Mouse (Mus musculus) CH12.LX (cell line): ENCODE results near the gene 1700010I14Rik. TPM values are rescaled to one million over a fixed set of nuclear protein-coding genes. Genes with fewer than 3 reads are reported as not detected.

Experiments used
- DNase-seq: peaks from one replicate; pipeline ENCODE4 v3.0.0-alpha.2; 2013; ENCODE audit errors: extremely low read depth
- H3K27ac ChIP-seq: 2 replicates; pipeline ENCODE4 v1.5.1; 2012; ENCODE audit warnings: low read depth, mild to moderate bottlenecking, control low read depth, moderate library complexity; ENCODE audit not compliant: insufficient read depth
- H3K27me3 ChIP-seq: replicated peaks from 2 replicates; pipeline ENCODE3; 2012; ENCODE audit warnings: inconsistent platforms
- H3K36me3 ChIP-seq, 2 experiments: replicated peaks in 1 of 2; 2 replicates each; pipeline versions ENCODE3 to v1.6.1; 2012; ENCODE audit warnings: inconsistent platforms in 1 of 2, low read length in 1 of 2, mild to moderate bottlenecking in 1 of 2, mixed read lengths in 1 of 2, moderate library complexity in 1 of 2; ENCODE audit not compliant: control insufficient read depth in 1 of 2, insufficient read depth in 1 of 2
- H3K4me1 ChIP-seq, 2 experiments: 2 replicates each; pipeline ENCODE4 v1.6.1; 2012; ENCODE audit warnings: inconsistent platforms in 1 of 2, moderate library complexity in 1 of 2; ENCODE audit not compliant: insufficient read depth in 2 of 2, control insufficient read depth in 1 of 2
- H3K4me2 ChIP-seq: 2 replicates; pipeline ENCODE4 v1.6.1; 2012; ENCODE audit warnings: low read depth, mild to moderate bottlenecking, control low read depth; ENCODE audit not compliant: poor library complexity, insufficient read depth, severe bottlenecking
- H3K4me3 ChIP-seq, 3 experiments: fragments of 150-350 bp in 1 of 3; sonication (generic) in 1 of 3; replicated peaks in 1 of 3; 2 replicates each; pipeline versions ENCODE3 to v1.5.1; 2011 to 2012; ENCODE audit warnings: low read depth in 2 of 3, low read length in 2 of 3, mild to moderate bottlenecking in 2 of 3, moderate library complexity in 2 of 3, control low read depth in 1 of 3, improper control_type of control experiment in 1 of 3, inconsistent platforms in 1 of 3, mixed read lengths in 1 of 3; ENCODE audit not compliant: poor library complexity in 1 of 3
- H3K79me2 ChIP-seq: replicated peaks from 2 replicates; pipeline ENCODE4 v1.6.1; 2012; ENCODE audit warnings: mild to moderate bottlenecking, moderate library complexity; ENCODE audit not compliant: control insufficient read depth, poor library complexity, insufficient read depth, severe bottlenecking; ENCODE audit errors: extremely low read depth
- H3K9ac ChIP-seq: 2 replicates; pipeline ENCODE4 v1.6.1; 2012; ENCODE audit warnings: low read depth, mild to moderate bottlenecking, control low read depth, moderate library complexity; ENCODE audit not compliant: insufficient read depth
- H3K9me3 ChIP-seq: replicated peaks from 2 replicates; pipeline ENCODE3; 2012; ENCODE audit warnings: low read length, inconsistent platforms, mixed read lengths
- BHLHE40 ChIP-seq: IDR thresholded peaks from 2 replicates; pipeline ENCODE4 v1.6.1; 2011; ENCODE audit warnings: mild to moderate bottlenecking, low read depth, low read length, improper control_type of control experiment
- ELF1 ChIP-seq: IDR thresholded peaks from 2 replicates; pipeline ENCODE4 v1.6.1; 2014; ENCODE audit warnings: low read depth, mild to moderate bottlenecking, inconsistent platforms, low read length, improper control_type of control experiment
- GABPA ChIP-seq: IDR thresholded peaks from 2 replicates; pipeline ENCODE4 v1.6.1; 2012; ENCODE audit warnings: low read depth, low read length, improper control_type of control experiment, inconsistent platforms; ENCODE audit not compliant: insufficient replicate concordance
- JUN ChIP-seq: IDR thresholded peaks from 2 replicates; pipeline ENCODE4 v1.6.1; 2011; ENCODE audit warnings: low read depth, mild to moderate bottlenecking, low read length, improper control_type of control experiment, moderate library complexity; ENCODE audit not compliant: insufficient read depth
- MAZ ChIP-seq: IDR thresholded peaks from 2 replicates; pipeline ENCODE4 v1.6.1; 2012; ENCODE audit warnings: low read depth, mild to moderate bottlenecking, inconsistent platforms, low read length, improper control_type of control experiment, moderate library complexity
- NELFE ChIP-seq: IDR thresholded peaks from 2 replicates; pipeline ENCODE4 v1.6.1; 2011; ENCODE audit warnings: low read depth, low read length, improper control_type of control experiment
- TCF12 ChIP-seq: IDR thresholded peaks from 2 replicates; pipeline ENCODE4 v1.6.1; 2014; ENCODE audit warnings: low read depth, mild to moderate bottlenecking, inconsistent platforms, low read length, improper control_type of control experiment
- UBTF ChIP-seq: IDR thresholded peaks from 2 replicates; pipeline ENCODE4 v1.6.1; 2012; ENCODE audit warnings: low read depth, mild to moderate bottlenecking, inconsistent platforms, low read length, improper control_type of control experiment, moderate library complexity
- USF1 ChIP-seq: IDR thresholded peaks from 2 replicates; pipeline ENCODE4 v1.6.1; 2014; ENCODE audit warnings: low read depth, mild to moderate bottlenecking, inconsistent platforms, low read length, improper control_type of control experiment
- ZKSCAN1 ChIP-seq: IDR thresholded peaks from 2 replicates; pipeline ENCODE4 v1.6.1; 2012; ENCODE audit warnings: low read depth, inconsistent platforms, low read length, improper control_type of control experiment, borderline replicate concordance
- ZMIZ1 ChIP-seq: IDR thresholded peaks from 2 replicates; pipeline ENCODE4 v1.6.1; 2012; ENCODE audit warnings: low read depth, mild to moderate bottlenecking, inconsistent platforms, low read length, improper control_type of control experiment
- dilution Hi-C: fragments of 300-500 bp; cut with MboI; formaldehyde crosslinking; loops from 2 replicates; pipeline ENCODE4 v1.14.3; 2020; ENCODE audit warnings: low sequenced_read_pairs; ENCODE audit not compliant: extremely low pct_unique_long_range_greater_than_20kb, extremely low pct_ligation_motif_present
- in situ Hi-C: fragments of 300-500 bp; cut with MboI; formaldehyde crosslinking; loops from 3 replicates; pipeline ENCODE4 v1.14.3; 2019; ENCODE audit warnings: low sequenced_read_pairs, low pct_ligation_motif_present, low pct_unique_long_range_greater_than_20kb, mixed read lengths
- polyA plus RNA-seq: library from polyadenylated mRNA; unstranded; fragments of >175 nt; gene quantifications from 2 replicates; pipeline ENCODE4 v1.2.1, GENCODE M21; 2012; ENCODE audit warnings: low read depth; ENCODE audit not compliant: insufficient read length
- total RNA-seq, 2 experiments: library from RNA; depleted of rRNA; stranded (reverse); fragments of 300-350 nt in 1 of 2; fragments of >200 nt in 1 of 2; gene quantifications; 2 replicates each; pipeline ENCODE4 v1.2.3; 2012 to 2014

1700010I14Rik gene
- total and polyA plus RNA-seq, 3 experiments = 3.4 to 7.2 (median 3.5) TPM

- H3K79me2 ChIP-seq = no peaks in the 10 kb centered on the region
- H3K4me1 ChIP-seq = no peaks in the 10 kb centered on the region
- peaks cover 5% of the 10 kb centered on the region for H3K27me3 ChIP-seq
- no peak overlapping the region for H3K9ac ChIP-seq
- DNase-seq = no peak
- TF ChIP-seq UBTF (no peak), USF1 (no peak), ZMIZ1 (no peak)
- dilution Hi-C loops = no loop called here
- no peak overlapping the region for H3K4me3 ChIP-seq
- H3K36me3 ChIP-seq = no peaks in the 10 kb centered on the region
- in situ Hi-C loops = no loop called here
- no peaks in the 10 kb centered on the region for H3K9me3 ChIP-seq
- H3K4me2 ChIP-seq = no peak overlapping the region
- no peak overlapping the region for H3K27ac ChIP-seq
These were observed 64.4 kb downstream of the 1700010I14Rik start for GRCm38 (mm10) chr17:9052441-9052980.

- no peak overlapping the region for H3K27ac ChIP-seq
- no peaks in the 10 kb centered on the region for H3K79me2 ChIP-seq
- no peak overlapping the region for H3K4me2 ChIP-seq
- in situ Hi-C loops = no loop called here
- H3K4me1 ChIP-seq = no peaks in the 10 kb centered on the region
- no peaks in the 10 kb centered on the region for H3K9me3 ChIP-seq
- no peaks in the 10 kb centered on the region for H3K36me3 ChIP-seq
- DNase-seq = no peak
- peaks cover 10% of the 10 kb centered on the region for H3K27me3 ChIP-seq
- H3K4me3 ChIP-seq = no peak overlapping the region
- no peak for TF ChIP-seq BHLHE40
- TF ChIP-seq UBTF = no peak
- no peak for TF ChIP-seq JUN
- TF ChIP-seq NELFE = no peak
- no peak for TF ChIP-seq MAZ
- no peak for TF ChIP-seq ZKSCAN1
- TF ChIP-seq ELF1 = no peak
- TF ChIP-seq GABPA = no peak
- no peak for TF ChIP-seq TCF12
- dilution Hi-C loops = no loop called here
- no peak overlapping the region for H3K9ac ChIP-seq
These were observed 71.3 kb downstream of the 1700010I14Rik start for GRCm38 (mm10) chr17:9059360-9059932.
